Mouse (Mus musculus) intestine, embryonic 16.5 days (tissue): ENCODE measurements around the gene Vrk1. TPM values are rescaled to one million over a fixed set of nuclear protein-coding genes. Genes with fewer than 3 reads are reported as not detected.
A peak's percentile ranks its signal among the peaks of the same experiment; 100 is the strongest.

Experiments
- ATAC-seq: fragments of 200-750 bp; cut with Nextera tagmentation; 2 replicates; pipeline ENCODE4 v1.8.0; 2017; ENCODE audit warnings: moderate TSS enrichment, moderate library complexity
- H3K27ac ChIP-seq: fragments of 300-500 bp; sonication (generic); 2 replicates; pipeline ENCODE4 v1.5.1; 2014; ENCODE audit warnings: mild to moderate bottlenecking, low read length
- H3K27me3 ChIP-seq: fragments of 300-500 bp; sonication (generic); replicated peaks from 2 replicates; pipeline ENCODE4 v1.6.1; 2014; ENCODE audit warnings: low read length, control low read depth, mixed read lengths; ENCODE audit not compliant: control insufficient read depth, insufficient read depth
- H3K36me3 ChIP-seq: fragments of 300-500 bp; sonication (generic); 2 replicates; pipeline ENCODE4 v1.6.1; 2014; ENCODE audit warnings: low read length, control low read depth; ENCODE audit not compliant: control insufficient read depth, insufficient read depth
- H3K4me1 ChIP-seq: fragments of 300-500 bp; sonication (generic); 2 replicates; pipeline ENCODE4 v1.6.1; 2014; ENCODE audit warnings: low read length, control low read depth, mixed read lengths; ENCODE audit not compliant: control insufficient read depth, insufficient read depth
- H3K4me2 ChIP-seq: fragments of 300-500 bp; sonication (generic); 2 replicates; pipeline ENCODE4 v1.6.1; 2014; ENCODE audit warnings: low read depth, low read length, control low read depth
- H3K4me3 ChIP-seq: fragments of 300-500 bp; sonication (generic); 2 replicates; pipeline ENCODE4 v1.5.1; 2014; ENCODE audit warnings: mild to moderate bottlenecking, low read length
- H3K9ac ChIP-seq: fragments of 300-500 bp; sonication (generic); 2 replicates; pipeline ENCODE4 v1.6.1; 2014; ENCODE audit warnings: low read depth, low read length
- H3K9me3 ChIP-seq: fragments of 300-500 bp; sonication (generic); 2 replicates; pipeline ENCODE4 v1.6.1; 2016; ENCODE audit warnings: low read length, control low read depth; ENCODE audit not compliant: control insufficient read depth
- WGBS: fragments of 180-500 bp; shearing (Covaris S2); extraction: QIAGEN DNeasy Blood & Tissue Kit; methylation state at CpG from one replicate; pipeline ENCODE4 v1.1.7; 2014; 5-methylcytosine and 5-hydroxymethylcytosine counted together
- polyA plus RNA-seq: library from polyadenylated mRNA; unstranded; fragments of >200 nt; fragmentation: Nextera tagmentation; extraction: Ambion mirVana; gene quantifications from 2 replicates; pipeline ENCODE4 v1.2.1, GENCODE M21; 2015

Vrk1 gene
- polyA plus RNA-seq, 1 experiment from 2014 or later = 61.2 TPM

DNA sequence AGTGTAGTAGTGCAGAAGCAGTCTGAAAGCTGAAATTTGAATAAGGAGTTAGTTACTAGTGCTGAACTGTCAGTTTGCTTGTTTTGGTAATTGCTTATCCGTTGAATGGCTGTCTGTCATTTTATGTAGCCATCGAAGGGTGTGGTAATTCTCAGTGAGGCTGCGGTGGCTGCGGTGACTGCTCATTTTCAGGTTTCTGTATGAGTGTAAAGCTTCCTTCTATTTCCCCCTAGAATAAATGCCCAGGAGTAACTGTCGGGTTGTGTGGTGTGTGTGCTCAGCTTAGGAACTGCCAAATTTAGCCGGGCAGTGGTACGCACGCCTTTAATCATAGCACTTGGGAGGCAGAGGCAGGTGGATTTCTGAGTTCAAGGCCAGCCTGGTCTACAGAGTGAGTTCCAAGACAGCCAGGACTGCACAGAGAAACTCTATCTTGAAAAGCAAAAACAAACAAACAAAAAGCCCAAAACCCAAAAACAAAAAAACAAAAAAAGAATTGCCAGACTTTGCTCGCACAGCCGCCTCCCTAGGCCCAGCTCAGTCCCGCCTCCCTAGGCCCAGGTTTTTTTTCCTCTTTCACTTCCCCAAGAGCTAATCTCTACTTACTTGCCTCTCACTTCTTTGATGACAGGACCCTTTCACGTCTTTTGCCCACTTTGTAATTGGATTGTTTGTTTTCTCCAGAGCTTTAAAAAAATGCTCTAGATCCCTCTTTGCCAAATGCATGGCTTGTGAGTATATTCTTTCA is 6.4 kb downstream of the Vrk1 start:
- no peak overlapping the region for H3K4me3 ChIP-seq
- H3K27me3 ChIP-seq = no peaks in the 10 kb centered on the region
- H3K9ac ChIP-seq = no peak overlapping the region
- no peak overlapping the region for H3K27ac ChIP-seq
- no peak overlapping the region for H3K4me2 ChIP-seq
- no peak for ATAC-seq
- H3K4me1 ChIP-seq = peaks cover 1% of the 10 kb centered on the region
- no peaks in the 10 kb centered on the region for H3K36me3 ChIP-seq
- no peaks in the 10 kb centered on the region for H3K9me3 ChIP-seq
- WGBS = 85% methylated on average over 12 of the region's 12 CpGs

DNA sequence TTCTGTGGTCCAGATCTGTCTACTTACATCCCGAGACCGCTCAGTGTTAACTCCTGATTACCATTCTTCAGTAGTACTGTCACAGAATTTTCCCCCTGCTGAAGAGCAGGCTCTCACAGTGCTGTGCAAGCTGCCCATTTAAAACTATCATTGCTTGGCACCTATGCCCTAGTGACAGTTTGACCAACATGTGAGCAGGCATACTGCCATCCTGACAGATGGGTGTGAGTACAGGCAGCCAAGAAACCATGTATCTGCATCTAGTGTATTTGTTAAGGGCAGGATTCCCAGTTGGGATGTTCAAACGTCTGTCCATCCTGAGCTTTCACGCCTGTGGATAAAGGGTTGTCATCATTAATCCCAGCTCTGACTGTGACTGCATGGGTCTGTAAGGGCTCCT is 10.0 kb downstream of the Vrk1 start:
- Histone ChIP-seq H3K4me2 (no peak overlapping the region), H3K36me3 (no peaks in the 10 kb centered on the region), H3K27me3 (no peaks in the 10 kb centered on the region), H3K4me1 (no peaks in the 10 kb centered on the region), H3K4me3 (no peak overlapping the region), H3K9me3 (no peaks in the 10 kb centered on the region), H3K27ac (no peak overlapping the region), H3K9ac (no peak overlapping the region)
- ATAC-seq = no peak
- whole genome bisulfite sequencing = 78% methylated on average over 4 of the region's 4 CpGs

DNA sequence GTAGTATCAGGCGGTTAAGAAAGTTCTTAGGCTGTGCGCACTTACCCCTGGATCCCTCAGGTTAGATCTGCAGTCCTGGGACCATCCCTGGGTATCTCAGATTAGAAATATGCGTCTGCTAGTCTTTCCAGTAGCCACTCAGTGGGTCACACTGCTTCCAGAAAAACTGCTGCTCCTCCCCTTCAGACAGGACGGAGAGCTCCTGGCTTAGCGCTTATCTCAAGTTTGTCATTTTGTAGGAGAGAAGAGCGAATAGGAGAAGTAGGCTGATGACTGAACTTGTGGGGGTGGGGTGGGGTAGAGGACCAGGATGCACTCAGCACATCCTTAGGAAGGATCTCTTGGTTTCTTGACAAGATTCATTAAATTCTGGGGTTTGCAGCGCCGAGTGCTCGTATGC is 13.6 kb downstream of the Vrk1 start:
- H3K9ac ChIP-seq = no peak overlapping the region
- WGBS = 94% methylated on average over 9 of the region's 9 CpGs
- H3K4me1 ChIP-seq = no peaks in the 10 kb centered on the region
- H3K4me2 ChIP-seq = no peak overlapping the region
- H3K36me3 ChIP-seq = no peaks in the 10 kb centered on the region
- no peak for ATAC-seq
- H3K27me3 ChIP-seq = no peaks in the 10 kb centered on the region
- no peaks in the 10 kb centered on the region for H3K9me3 ChIP-seq
- H3K4me3 ChIP-seq = no peak overlapping the region
- no peak overlapping the region for H3K27ac ChIP-seq

DNA sequence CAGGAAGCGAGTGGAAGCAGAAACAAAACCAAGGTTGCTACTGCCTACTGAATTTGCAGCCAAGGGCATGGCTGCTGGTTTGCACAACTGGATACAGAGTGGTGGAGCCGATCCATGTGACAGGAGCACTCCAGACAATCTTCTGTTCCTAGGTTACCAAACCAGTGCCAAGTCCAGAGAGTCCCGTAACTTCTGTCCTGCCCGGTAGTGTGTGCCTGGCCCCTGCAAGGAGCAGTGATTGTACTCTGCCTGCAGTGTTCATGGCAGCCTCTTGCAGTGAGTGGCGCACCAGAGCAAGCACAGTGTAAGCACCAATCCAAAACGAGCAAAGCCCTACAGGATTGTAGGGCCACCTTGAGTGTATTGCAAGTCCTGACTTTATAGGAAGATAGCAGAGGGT is 15.4 kb downstream of the Vrk1 start:
- no peaks in the 10 kb centered on the region for H3K36me3 ChIP-seq
- H3K27ac ChIP-seq = no peak overlapping the region
- H3K4me3 ChIP-seq = no peak overlapping the region
- 0 out of 2 replicates have a peak, but pooled peaks have one; percentile 64 for ATAC-seq
- no peaks in the 10 kb centered on the region for H3K27me3 ChIP-seq
- no peak overlapping the region for H3K9ac ChIP-seq
- no peaks in the 10 kb centered on the region for H3K4me1 ChIP-seq
- no peak overlapping the region for H3K4me2 ChIP-seq
- 75% methylated on average over 6 of the region's 6 CpGs for WGBS
- no peaks in the 10 kb centered on the region for H3K9me3 ChIP-seq

DNA sequence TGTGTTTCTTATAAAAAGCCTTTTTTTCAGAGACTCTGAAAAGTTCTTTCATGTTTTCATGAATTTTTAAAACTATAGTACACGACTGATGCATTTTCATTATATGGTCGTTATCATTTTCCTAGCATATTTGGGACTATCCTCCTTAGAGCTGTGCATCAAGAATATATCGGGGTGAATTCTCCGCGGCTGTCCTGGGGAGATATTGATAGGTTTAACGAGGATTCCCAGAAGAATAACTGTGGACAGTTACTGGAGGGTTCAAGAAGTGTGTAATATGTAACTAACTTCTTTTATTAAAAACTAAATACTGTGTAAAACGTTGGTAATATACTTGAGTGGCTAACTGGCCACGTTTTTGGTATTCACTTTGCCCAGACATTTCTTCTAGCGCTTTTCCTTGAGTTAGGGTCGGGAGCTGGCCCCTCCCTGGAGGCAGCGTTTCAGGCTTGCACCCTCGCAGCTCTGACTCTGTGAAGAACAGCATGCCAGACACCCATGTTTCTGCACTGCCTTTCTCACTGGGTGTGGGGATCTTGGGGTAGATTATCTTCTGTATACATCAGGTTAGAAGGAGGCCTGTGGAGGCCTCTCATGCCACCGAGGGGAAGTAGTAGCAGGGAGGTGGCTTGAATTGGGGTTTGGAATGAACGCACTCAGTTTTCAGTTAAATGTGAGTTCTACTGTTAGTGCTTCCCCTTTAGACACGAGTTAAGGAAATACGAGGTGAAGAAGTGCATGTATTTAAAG is 16.5 kb downstream of the Vrk1 start:
- no peak overlapping the region for H3K9ac ChIP-seq
- no peaks in the 10 kb centered on the region for H3K27me3 ChIP-seq
- no peaks in the 10 kb centered on the region for H3K36me3 ChIP-seq
- no peaks in the 10 kb centered on the region for H3K4me1 ChIP-seq
- H3K9me3 ChIP-seq = no peaks in the 10 kb centered on the region
- H3K27ac ChIP-seq = no peak overlapping the region
- WGBS = 84% methylated on average over 16 of the region's 16 CpGs
- peak; percentile 70 for ATAC-seq
- no peak overlapping the region for H3K4me2 ChIP-seq
- no peak overlapping the region for H3K4me3 ChIP-seq

DNA sequence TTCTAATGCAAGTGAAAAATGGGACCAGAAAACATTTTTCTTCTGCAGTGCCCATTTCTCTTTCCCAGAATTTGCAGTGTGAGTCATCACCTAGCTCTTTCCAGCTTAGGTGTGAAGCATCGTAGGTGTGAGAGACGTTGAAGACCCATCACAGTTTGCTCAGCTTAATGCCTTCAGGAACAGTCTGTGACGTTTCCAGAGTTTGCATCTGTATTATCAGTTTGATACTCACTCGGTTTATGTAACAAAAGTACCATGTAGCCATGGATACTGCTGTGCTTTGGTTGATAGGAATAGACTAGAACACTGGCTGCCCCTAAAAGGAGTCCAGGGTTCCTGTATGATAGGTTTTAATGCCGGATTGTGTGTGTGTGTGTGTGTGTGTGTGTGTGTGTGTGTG is 17.3 kb downstream of the Vrk1 start:
- no peaks in the 10 kb centered on the region for H3K36me3 ChIP-seq
- no peak overlapping the region for H3K4me2 ChIP-seq
- no peaks in the 10 kb centered on the region for H3K9me3 ChIP-seq
- no peaks in the 10 kb centered on the region for H3K4me1 ChIP-seq
- H3K27ac ChIP-seq = no peak overlapping the region
- WGBS = 84% methylated on average over 5 of the region's 5 CpGs
- no peak for ATAC-seq
- H3K27me3 ChIP-seq = no peaks in the 10 kb centered on the region
- H3K4me3 ChIP-seq = no peak overlapping the region
- H3K9ac ChIP-seq = no peak overlapping the region

DNA sequence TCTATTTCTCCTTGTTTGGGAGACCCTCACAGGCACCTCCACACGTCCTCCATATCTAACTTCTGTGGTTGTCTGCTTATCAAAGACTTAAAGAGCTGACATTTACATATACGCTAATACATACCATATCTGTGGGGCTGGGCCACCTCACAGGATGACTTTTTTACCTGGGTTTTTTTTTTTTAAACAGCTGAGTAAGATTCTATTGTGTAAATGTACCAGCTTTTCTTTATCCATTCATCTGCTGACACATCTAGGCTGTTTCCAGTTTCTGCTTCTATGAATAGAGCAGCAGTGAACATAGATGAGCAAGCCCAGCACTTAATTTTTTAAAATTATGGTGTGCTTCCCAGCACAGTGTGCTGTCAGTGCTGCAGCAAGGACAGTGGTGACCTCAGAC is 19.6 kb downstream of the Vrk1 start:
- Histone ChIP-seq H3K4me1 (no peaks in the 10 kb centered on the region), H3K27me3 (no peaks in the 10 kb centered on the region), H3K9me3 (no peaks in the 10 kb centered on the region), H3K4me3 (no peak overlapping the region), H3K27ac (no peak overlapping the region), H3K36me3 (no peaks in the 10 kb centered on the region), H3K9ac (no peak overlapping the region), H3K4me2 (no peak overlapping the region)
- no peak for ATAC-seq
- 84% methylated on average over 2 of the region's 2 CpGs for WGBS

DNA sequence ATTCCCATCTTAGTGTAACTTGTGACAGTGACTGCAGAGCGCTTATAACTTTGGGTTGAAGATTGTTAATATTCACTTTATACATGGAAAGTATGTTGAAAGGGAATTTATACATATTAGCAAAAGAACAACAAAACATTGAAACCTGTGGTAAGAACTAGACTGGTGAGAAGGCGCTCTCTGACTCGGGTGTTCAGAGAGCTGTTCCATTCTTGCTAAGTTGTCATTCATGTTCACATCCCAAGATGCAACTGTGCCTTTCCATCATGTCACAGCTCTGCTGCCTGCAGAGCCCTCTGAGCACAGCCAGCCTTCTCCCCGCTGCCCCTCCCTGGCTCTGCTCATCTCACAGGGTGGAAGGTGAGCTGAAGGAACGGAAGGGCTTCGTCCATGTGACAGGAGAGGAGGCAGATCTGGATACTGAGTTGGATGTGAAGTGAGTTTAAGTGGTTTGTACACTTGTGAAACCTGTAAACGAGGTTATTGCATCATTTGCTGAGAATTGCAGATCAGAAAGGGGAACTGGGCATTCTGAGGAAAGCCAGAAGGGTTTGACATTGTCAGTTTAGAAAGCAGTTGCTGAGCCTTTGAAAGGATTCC is 20.2 kb downstream of the Vrk1 start:
- no peaks in the 10 kb centered on the region for H3K9me3 ChIP-seq

DNA sequence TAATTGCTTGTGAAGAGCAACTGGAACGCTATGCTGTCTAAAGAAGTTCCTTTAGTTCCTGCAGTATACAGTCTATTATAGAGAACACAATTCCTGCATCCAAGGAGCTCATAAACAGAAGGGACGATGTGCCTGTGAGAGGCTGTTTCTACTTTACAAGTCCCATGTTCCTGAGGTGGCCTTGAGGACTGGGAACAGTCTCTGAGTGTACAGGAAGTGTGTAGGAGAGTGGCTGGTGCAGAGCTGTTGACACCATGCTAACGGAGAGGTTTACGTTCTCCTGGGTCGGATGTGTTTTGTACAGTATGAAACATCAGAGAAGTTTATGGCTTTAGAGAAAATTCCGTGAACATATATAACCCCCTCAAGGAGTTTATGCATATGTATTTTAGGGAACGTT is 20.8 kb downstream of the Vrk1 start:
- no peaks in the 10 kb centered on the region for H3K36me3 ChIP-seq
- H3K27ac ChIP-seq = no peak overlapping the region
- H3K27me3 ChIP-seq = no peaks in the 10 kb centered on the region
- no peaks in the 10 kb centered on the region for H3K9me3 ChIP-seq
- no peak overlapping the region for H3K4me2 ChIP-seq
- H3K9ac ChIP-seq = no peak overlapping the region
- H3K4me3 ChIP-seq = no peak overlapping the region
- H3K4me1 ChIP-seq = no peaks in the 10 kb centered on the region
- no peak for ATAC-seq
- WGBS = 79% methylated on average over 7 of the region's 7 CpGs

More for the DNA sequence above, 20.2 kb downstream of the Vrk1 start:
- Histone ChIP-seq H3K27ac (no peak overlapping the region), H3K36me3 (no peaks in the 10 kb centered on the region), H3K4me3 (no peak overlapping the region), H3K9ac (no peak overlapping the region), H3K27me3 (no peaks in the 10 kb centered on the region), H3K4me2 (no peak overlapping the region), H3K4me1 (no peaks in the 10 kb centered on the region)
- no peak for ATAC-seq
- 73% methylated on average over 7 of the region's 7 CpGs for WGBS
